Mouse (Mus musculus): ENCODE data around the gene Cracr2a. TPM values are rescaled to one million over a fixed set of nuclear protein-coding genes. Genes with fewer than 3 reads are reported as not detected.

Cracr2a gene
- polyA plus RNA-seq, 1 experiment from 2014 or later = 1.6 TPM

GRCm38 (mm10) chr6:127537035-127537434 lies 24.1 kb upstream of the Cracr2a start:
- Histone ChIP-seq H3K9ac (no peak overlapping the region), H3K4me2 (no peak overlapping the region), H3K27ac (ENCODE audit: poor library complexity, severe bottlenecking) (no peak overlapping the region), H3K4me3 (no peak overlapping the region), H3K4me1 (replicated peaks) (no peaks in the 10 kb centered on the region; the same call in 1 of the 2 replicates), H3K36me3 (no peaks in the 10 kb centered on the region), H3K9me3 (replicated peaks) (no peaks in the 10 kb centered on the region), H3K27me3 (replicated peaks) (peaks cover 17% of the 10 kb centered on the region)
- ATAC-seq (ENCODE audit: insufficient number of reproducible peaks, low FRiP score) = no peak
- WGBS = 74% methylated on average over 7 of the region's 7 CpGs

GRCm38 (mm10) chr6:127538118-127538517 lies 23.0 kb upstream of the Cracr2a start:
- WGBS = 66% methylated on average over 2 of the region's 2 CpGs
- Histone ChIP-seq H3K9ac (no peak overlapping the region), H3K9me3 (replicated peaks) (no peaks in the 10 kb centered on the region), H3K36me3 (no peaks in the 10 kb centered on the region), H3K4me2 (no peak overlapping the region), H3K27ac (ENCODE audit: poor library complexity, severe bottlenecking) (no peak overlapping the region), H3K4me3 (no peak overlapping the region), H3K4me1 (replicated peaks) (no peaks in the 10 kb centered on the region), H3K27me3 (replicated peaks) (peaks cover 27% of the 10 kb centered on the region)
- ATAC-seq (ENCODE audit: insufficient number of reproducible peaks, low FRiP score) = no peak

- Histone ChIP-seq H3K27ac (ENCODE audit: poor library complexity, severe bottlenecking) (no peak overlapping the region), H3K4me1 (replicated peaks) (no peaks in the 10 kb centered on the region), H3K9me3 (replicated peaks) (no peaks in the 10 kb centered on the region), H3K4me3 (no peak overlapping the region), H3K27me3 (replicated peaks) (peaks cover 30% of the 10 kb centered on the region), H3K36me3 (no peaks in the 10 kb centered on the region), H3K9ac (no peak overlapping the region), H3K4me2 (no peak overlapping the region)
- no peak for ATAC-seq (ENCODE audit: insufficient number of reproducible peaks, low FRiP score)
- WGBS = 85% methylated on average over 4 of the region's 4 CpGs
Observed at GRCm38 (mm10) chr6:127539226-127539625, 21.9 kb upstream of the Cracr2a start.

GRCm38 (mm10) chr6:127539659-127540058 lies 21.5 kb upstream of the Cracr2a start:
- H3K9me3 ChIP-seq (replicated peaks) = no peaks in the 10 kb centered on the region
- no peak overlapping the region for H3K27ac ChIP-seq (ENCODE audit: poor library complexity, severe bottlenecking)
- no peaks in the 10 kb centered on the region for H3K4me1 ChIP-seq (replicated peaks)
- WGBS = 64% methylated on average over 5 of the region's 5 CpGs
- no peak overlapping the region for H3K9ac ChIP-seq
- no peak overlapping the region for H3K4me3 ChIP-seq
- H3K36me3 ChIP-seq = no peaks in the 10 kb centered on the region
- peaks cover 30% of the 10 kb centered on the region for H3K27me3 ChIP-seq (replicated peaks)
- ATAC-seq (ENCODE audit: insufficient number of reproducible peaks, low FRiP score) = no peak
- H3K4me2 ChIP-seq = no peak overlapping the region

- no peak for ATAC-seq (ENCODE audit: insufficient number of reproducible peaks, low FRiP score)
- Histone ChIP-seq H3K9ac (no peak overlapping the region), H3K4me1 (replicated peaks) (no peaks in the 10 kb centered on the region), H3K36me3 (no peaks in the 10 kb centered on the region), H3K4me2 (no peak overlapping the region), H3K4me3 (no peak overlapping the region), H3K27me3 (replicated peaks) (peaks cover 38% of the 10 kb centered on the region), H3K27ac (ENCODE audit: poor library complexity, severe bottlenecking) (no peak overlapping the region), H3K9me3 (replicated peaks) (no peaks in the 10 kb centered on the region)
- WGBS = 65% methylated on average over 4 of the region's 4 CpGs
Observed at GRCm38 (mm10) chr6:127540517-127540916, 20.6 kb upstream of the Cracr2a start.

GRCm38 (mm10) chr6:127541617-127542374 lies 19.3 kb upstream of the Cracr2a start:
- Histone ChIP-seq H3K36me3 (no peaks in the 10 kb centered on the region), H3K27ac (ENCODE audit: poor library complexity, severe bottlenecking) (no peak overlapping the region), H3K4me3 (no peak overlapping the region), H3K4me1 (replicated peaks) (no peaks in the 10 kb centered on the region; the same call in 1 of the 2 replicates), H3K4me2 (no peak overlapping the region), H3K9ac (no peak overlapping the region), H3K9me3 (replicated peaks) (no peaks in the 10 kb centered on the region), H3K27me3 (replicated peaks) (peaks cover 42% of the 10 kb centered on the region)
- WGBS = 33% methylated on average over 18 of the region's 18 CpGs
- ATAC-seq (ENCODE audit: insufficient number of reproducible peaks, low FRiP score) = 0 out of 2 replicates have a peak, but pooled peaks have one; percentile 22

- no peak overlapping the region for H3K4me2 ChIP-seq
- no peaks in the 10 kb centered on the region for H3K36me3 ChIP-seq
- H3K27ac ChIP-seq (ENCODE audit: poor library complexity, severe bottlenecking) = no peak overlapping the region
- H3K9ac ChIP-seq = no peak overlapping the region
- ATAC-seq (ENCODE audit: insufficient number of reproducible peaks, low FRiP score) = no peak
- 61% methylated on average over 4 of the region's 4 CpGs for WGBS
- peaks cover 26% of the 10 kb centered on the region for H3K27me3 ChIP-seq (replicated peaks)
- H3K4me1 ChIP-seq (replicated peaks) = peaks cover 6% of the 10 kb centered on the region; the same call in 1 of the 2 replicates
- no peaks in the 10 kb centered on the region for H3K9me3 ChIP-seq (replicated peaks)
- no peak overlapping the region for H3K4me3 ChIP-seq
Observed at GRCm38 (mm10) chr6:127546676-127547075, 14.5 kb upstream of the Cracr2a start.

GRCm38 (mm10) chr6:127552940-127553339 lies 8.2 kb upstream of the Cracr2a start:
- WGBS = 83% methylated on average over 4 of the region's 4 CpGs
- peaks cover 6% of the 10 kb centered on the region; the same call in 1 of the 2 replicates for H3K9me3 ChIP-seq (replicated peaks)
- ATAC-seq (ENCODE audit: insufficient number of reproducible peaks, low FRiP score) = no peak

GRCm38 (mm10) chr6:127555553-127555952 lies 5.6 kb upstream of the Cracr2a start:
- no peak overlapping the region for H3K4me3 ChIP-seq

More at GRCm38 (mm10) chr6:127552940-127553339, 8.2 kb upstream of the Cracr2a start:
- H3K36me3 ChIP-seq = no peaks in the 10 kb centered on the region
- H3K27ac ChIP-seq (ENCODE audit: poor library complexity, severe bottlenecking) = no peak overlapping the region
- no peak overlapping the region for H3K9ac ChIP-seq
- no peak overlapping the region for H3K4me2 ChIP-seq
- H3K4me1 ChIP-seq (replicated peaks) = 0 out of 2 replicates have a peak, but pooled peaks cover 13% of the 10 kb centered on the region
- no peaks in the 10 kb centered on the region for H3K27me3 ChIP-seq (replicated peaks)
- H3K4me3 ChIP-seq = no peak overlapping the region

GRCm38 (mm10) chr6:127560872-127561230 lies 287 bp upstream of the Cracr2a start:
- 10% methylated on average over 7 of the region's 7 CpGs for WGBS

More at GRCm38 (mm10) chr6:127555553-127555952, 5.6 kb upstream of the Cracr2a start:
- peaks cover 9% of the 10 kb centered on the region; the same call in 1 of the 2 replicates for H3K4me1 ChIP-seq (replicated peaks)
- no peak overlapping the region for H3K9ac ChIP-seq
- no peak overlapping the region for H3K27ac ChIP-seq (ENCODE audit: poor library complexity, severe bottlenecking)
- peaks cover 6% of the 10 kb centered on the region; the same call in 1 of the 2 replicates for H3K9me3 ChIP-seq (replicated peaks)
- no peaks in the 10 kb centered on the region for H3K36me3 ChIP-seq
- ATAC-seq (ENCODE audit: insufficient number of reproducible peaks, low FRiP score) = no peak
- no peaks in the 10 kb centered on the region for H3K27me3 ChIP-seq (replicated peaks)
- 50% methylated on average over 6 of the region's 6 CpGs for WGBS
- H3K4me2 ChIP-seq = no peak overlapping the region

GRCm38 (mm10) chr6:127563511-127563910 lies 2.4 kb downstream of the Cracr2a start:
- 34% methylated on average over 4 of the region's 4 CpGs for WGBS
- Histone ChIP-seq H3K27ac (ENCODE audit: poor library complexity, severe bottlenecking) (no peak overlapping the region), H3K36me3 (no peaks in the 10 kb centered on the region), H3K27me3 (replicated peaks) (no peaks in the 10 kb centered on the region), H3K4me3 (no peak overlapping the region), H3K4me1 (replicated peaks) (peaks cover 25% of the 10 kb centered on the region), H3K9me3 (replicated peaks) (0 out of 2 replicates have a peak, but pooled peaks cover 6% of the 10 kb centered on the region), H3K9ac (no peak overlapping the region), H3K4me2 (0 out of 2 replicates have a peak overlapping the region, but pooled peaks have one; percentile 1)
- no peak for ATAC-seq (ENCODE audit: insufficient number of reproducible peaks, low FRiP score)

More at GRCm38 (mm10) chr6:127560872-127561230, 287 bp upstream of the Cracr2a start:
- ATAC-seq (ENCODE audit: insufficient number of reproducible peaks, low FRiP score) = no peak
- H3K4me2 ChIP-seq = peak overlapping the region; percentile 84
- H3K27ac ChIP-seq (ENCODE audit: poor library complexity, severe bottlenecking) = no peak overlapping the region
- H3K9me3 ChIP-seq (replicated peaks) = no peaks in the 10 kb centered on the region
- H3K36me3 ChIP-seq = no peaks in the 10 kb centered on the region
- peak overlapping the region; percentile 55 for H3K4me3 ChIP-seq
- H3K4me1 ChIP-seq (replicated peaks) = peaks cover 25% of the 10 kb centered on the region
- H3K9ac ChIP-seq = peak overlapping the region; percentile 59
- no peaks in the 10 kb centered on the region for H3K27me3 ChIP-seq (replicated peaks)
